Mouse (Mus musculus): ENCODE results near the gene Rab14. TPM values are rescaled to one million over a fixed set of nuclear protein-coding genes. Genes with fewer than 3 reads are reported as not detected.

Gene Rab14
- total RNA-seq, 2 experiments from 2014 or later, result 86.9 to 104 TPM

DNA sequence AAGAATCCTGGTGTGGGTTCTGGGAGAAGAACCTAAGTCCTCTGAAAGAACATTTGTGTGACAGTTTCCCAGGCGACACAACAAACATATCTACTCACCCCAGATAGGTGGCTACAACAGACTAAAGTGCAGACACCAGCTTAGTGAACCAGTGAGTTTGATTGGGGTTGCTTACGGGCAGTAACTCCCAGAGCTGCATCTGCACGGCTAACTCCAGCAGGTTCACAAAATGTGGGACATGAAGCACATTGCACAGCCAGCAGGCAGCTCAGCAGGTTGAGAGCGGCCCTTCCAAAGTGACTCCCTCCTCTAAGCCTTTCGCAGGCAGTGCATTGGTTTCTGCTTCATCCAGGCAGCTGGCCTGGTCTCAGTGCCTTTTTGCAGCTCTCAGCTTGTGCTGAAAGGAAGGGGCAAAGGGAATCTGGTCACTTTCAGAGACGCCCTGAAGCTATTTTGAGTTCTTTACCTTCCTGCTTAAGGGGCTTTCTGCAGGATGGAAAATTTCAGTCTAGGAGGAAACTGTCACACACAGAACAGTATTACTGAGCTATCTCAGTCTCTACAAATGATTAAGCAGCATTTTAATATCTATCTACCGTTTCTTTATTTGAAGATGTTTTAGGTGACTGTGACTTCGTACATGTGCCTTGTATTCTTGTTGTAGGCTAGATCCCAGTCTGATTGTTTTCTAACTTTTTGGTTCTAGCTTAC is 46.9 kb downstream of the Rab14 start:
- no peak for DNase-seq

DNA sequence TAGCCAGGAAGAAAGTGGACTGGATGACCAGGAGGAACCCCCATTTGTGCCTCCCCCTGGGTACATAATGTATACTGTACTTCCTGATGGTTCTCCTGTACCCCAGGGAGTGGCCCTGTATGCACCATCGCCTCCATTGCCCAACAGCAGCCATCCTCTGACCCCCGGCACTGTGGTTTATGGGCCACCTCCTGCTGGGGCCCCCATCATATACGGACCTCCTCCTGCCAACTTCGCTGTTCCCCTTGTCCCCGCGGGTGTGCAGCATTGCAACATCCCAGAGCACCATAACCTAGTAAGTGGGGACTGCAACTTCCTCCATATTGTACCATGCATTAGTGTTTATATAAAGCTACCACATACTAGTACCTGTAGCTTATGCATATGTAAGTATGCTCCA is 47.7 kb downstream of the Rab14 start:
- no peak for DNase-seq

DNA sequence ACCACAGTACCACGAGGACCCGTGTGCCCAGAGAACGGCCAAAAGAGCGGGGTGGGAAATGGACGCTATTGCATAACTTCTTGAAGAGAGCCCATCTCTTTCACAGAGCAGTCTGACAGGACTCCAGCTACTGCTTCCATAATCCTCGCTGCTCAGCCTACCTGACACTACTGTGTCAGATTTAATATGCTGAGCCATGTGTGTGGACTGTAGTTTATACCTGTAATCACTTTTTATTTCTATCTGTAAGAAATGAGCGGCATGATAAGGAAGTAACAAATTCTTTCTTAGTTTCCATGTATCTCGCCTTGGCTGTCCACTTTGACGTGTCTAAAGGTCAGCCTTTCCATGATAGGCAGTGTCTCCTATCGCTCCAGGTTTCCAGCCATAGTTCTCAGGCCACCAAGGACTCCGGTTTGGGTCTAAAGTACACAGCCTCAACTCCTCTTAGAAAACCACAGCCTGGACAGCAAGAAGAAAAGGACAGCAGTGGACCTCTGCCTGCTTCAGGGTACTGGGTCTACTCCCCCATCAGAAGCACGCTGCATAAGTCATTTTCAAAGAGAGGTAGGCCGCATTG is 49.5 kb downstream of the Rab14 start:
- DNase-seq, result no peak

DNA sequence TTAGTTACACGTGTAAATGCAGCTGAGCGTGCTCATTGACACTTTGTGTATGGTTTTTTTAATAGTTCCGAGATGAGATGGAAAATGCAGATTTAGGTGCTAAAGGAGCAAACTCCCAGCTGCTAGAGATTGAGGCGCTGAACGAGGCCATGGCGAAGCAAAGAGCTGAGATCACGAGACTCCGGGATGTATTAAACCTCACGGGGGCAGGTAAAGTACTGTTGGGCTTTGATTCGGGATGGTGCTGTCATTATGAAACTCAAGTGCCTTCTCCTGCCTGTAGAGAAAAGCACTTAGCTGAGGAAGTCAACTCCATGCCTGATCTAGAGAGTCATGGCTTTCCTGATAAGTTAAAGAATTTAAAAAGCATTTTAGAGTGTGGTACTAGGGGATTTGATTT is 52.1 kb downstream of the Rab14 start:
- DNase-seq, result no peak

DNA sequence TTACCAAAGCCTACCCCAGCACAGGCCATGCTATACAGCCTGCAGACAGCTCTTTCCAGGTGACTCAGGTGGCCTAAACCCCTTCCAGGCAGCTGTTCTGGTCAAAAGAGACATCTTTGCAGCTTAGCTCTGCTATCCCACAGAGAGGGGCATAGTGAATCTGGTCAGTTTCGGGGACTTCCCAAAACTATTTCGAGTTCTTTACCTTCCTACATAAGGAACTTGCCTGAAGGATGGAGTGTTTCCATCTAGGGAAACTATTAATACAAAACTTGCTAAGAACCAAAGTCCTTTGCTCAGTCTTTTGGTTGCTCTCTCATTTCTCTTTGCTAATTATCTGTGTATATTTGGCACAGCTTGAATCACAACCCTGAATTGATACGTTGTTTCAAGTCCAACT is 59.2 kb downstream of the Rab14 start:
- DNase-seq, result no peak

DNA sequence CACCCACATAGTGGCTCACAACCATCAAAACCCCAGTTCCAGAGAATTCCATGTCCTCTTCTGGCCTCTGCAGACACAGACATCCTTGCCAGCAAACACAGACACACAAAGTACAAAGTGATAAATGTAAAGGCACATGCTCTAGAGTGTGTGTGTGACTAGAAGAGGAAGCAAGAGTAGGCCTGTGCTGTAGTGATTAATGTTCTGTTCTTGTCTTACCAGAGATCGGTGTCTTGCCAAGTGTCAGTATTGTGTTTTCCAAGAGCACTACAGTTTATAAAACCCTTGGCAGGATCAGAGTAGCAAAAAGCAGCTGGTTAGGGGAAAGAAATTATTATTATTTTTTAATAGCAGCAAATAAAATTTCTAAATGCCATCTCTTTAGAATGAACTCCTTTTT is 62.3 kb downstream of the Rab14 start:
- DNase-seq, result no peak

DNA sequence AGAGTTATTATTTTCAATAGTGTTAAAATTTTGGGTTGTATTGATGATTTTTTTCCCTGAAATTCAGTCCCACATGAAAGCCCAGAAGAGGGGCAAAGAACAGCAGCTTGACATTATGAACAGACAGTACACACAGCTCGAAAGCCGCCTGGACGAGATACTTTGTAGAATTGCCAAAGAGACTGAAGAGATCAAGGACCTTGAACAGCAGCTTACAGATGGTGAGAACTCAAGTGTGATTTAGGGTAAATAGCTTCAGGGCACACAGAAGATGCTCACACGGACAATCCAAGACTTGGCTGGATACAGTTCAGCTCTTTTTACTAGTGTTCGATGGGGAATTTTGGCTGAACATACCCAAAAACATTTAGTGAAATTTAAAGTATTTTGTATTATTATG is 67.0 kb downstream of the Rab14 start:
- DNase-seq, result no peak

DNA sequence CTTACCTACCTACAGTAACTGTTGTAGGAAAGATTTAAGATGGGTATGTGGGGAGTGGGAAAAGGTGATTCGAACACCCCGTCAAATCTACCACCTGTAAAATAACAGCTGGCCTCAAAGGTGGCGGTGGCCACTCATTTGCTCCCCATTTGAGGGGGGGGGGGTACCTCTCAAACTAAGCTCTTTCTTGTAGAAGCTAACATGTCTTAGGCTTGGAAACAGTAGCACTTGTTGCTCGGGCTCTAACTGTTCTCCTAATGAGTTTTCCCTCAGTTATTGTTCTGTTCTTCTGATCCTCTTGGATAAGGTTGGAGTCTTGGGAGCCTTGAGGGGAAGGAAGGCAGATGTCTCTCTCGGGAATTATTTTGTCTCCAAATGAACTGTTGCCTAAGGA is 68.3 kb downstream of the Rab14 start:
- DNase-seq, result no peak

DNA sequence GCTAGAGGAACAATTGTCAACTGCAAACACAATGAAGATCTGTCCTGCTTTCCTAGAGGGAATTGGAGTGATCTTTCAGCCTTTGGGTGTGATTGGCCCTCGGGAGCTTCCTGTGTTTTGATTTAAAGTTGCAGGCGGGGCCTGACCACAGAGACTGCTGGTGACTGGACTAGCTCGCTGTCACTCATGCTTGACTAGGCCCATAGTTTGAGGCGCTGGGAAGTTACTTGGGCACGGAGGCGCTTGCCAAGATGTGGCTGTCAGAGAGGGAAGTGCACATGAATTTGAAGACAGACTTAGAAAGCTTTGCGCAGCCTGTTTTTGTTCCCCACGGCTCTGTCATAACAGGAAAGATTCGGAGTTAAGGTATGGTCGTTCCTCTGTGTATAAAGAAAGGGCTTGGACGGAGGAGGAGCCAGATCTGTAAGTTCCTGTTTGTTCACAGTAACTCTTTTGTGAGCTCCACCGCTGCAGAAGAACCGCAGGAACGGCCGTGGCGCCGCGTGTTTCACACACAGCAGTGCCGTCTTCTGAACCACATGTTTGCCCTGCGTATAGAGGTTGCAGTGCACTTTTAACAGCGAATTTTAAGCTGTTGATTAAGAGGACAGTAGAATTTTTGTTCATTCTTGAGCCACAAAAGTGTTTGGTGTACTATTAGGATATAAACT is 68.8 kb downstream of the Rab14 start:
- peak; percentile 94 for DNase-seq

DNA sequence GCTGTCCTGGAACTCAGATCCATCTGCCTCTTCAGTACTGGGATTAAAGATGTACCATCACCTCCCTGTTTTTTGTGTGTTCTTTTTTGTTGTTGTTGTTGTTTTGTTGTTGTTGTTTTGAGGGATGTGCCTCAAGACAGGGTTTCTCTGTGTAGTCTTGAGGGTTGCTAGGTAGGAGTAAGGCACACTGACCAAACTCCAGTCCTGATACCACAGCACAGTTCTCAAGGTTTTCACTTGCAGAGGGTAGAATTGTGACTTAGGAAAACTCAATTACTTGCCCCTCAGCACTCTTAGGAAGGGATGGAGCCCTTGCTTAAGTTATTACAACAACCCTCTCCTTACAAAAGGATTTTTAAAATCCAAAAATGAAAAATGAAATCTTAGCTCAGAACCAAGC is 69.4 kb downstream of the Rab14 start:
- DNase-seq, result no peak

Other genes with a start within 250 kb of the Rab14 start
- gene Traf1, start 239.3 kb downstream of the Rab14 start, total RNA-seq (2021), result 1 to 10 TPM in 1 of 2 experiments, under 1 TPM in 1; 0.85 to 2.6 TPM
- under 1 TPM in 1 of 2 experiments, not detected in 1; 0.18 TPM for gene Hc, start 139.7 kb downstream of the Rab14 start, total RNA-seq (2021)
- under 1 TPM in 1 of 2 experiments, not detected in 1; 0.38 TPM for gene AI182371, start 99.6 kb downstream of the Rab14 start, total RNA-seq (2021)
- gene Cntrl, start 91.6 kb downstream of the Rab14 start, total RNA-seq (2021), result 1 to 10 TPM; 7.7 to 9.8 TPM
- 100 to 1,000 TPM; 209 to 218 TPM for gene Gsn, start 55.3 kb upstream of the Rab14 start, total RNA-seq (2021)
- gene Stom, start 135.9 kb upstream of the Rab14 start, total RNA-seq (2021), result 10 to 100 TPM; 24.3 to 30.7 TPM
- gene 4930568D16Rik, start 166.6 kb upstream of the Rab14 start, total RNA-seq (2021), result not detected
- not detected for gene 4930402F06Rik, start 196.1 kb upstream of the Rab14 start, total RNA-seq (2021)